Mouse (Mus musculus) intestine, embryonic 15.5 days (tissue): ENCODE measurements around the gene H2-Oa. TPM values are rescaled to one million over a fixed set of nuclear protein-coding genes. Genes with fewer than 3 reads are reported as not detected.
A peak's percentile ranks its signal among the peaks of the same experiment; 100 is the strongest.

Experiments
- ATAC-seq: fragments of 200-750 bp; cut with Nextera tagmentation; 2 replicates; pipeline ENCODE4 v1.8.0; 2017; ENCODE audit warnings: moderate TSS enrichment, moderate library complexity
- H3K27ac ChIP-seq: fragments of 300-500 bp; sonication (generic); 2 replicates; pipeline ENCODE4 v1.5.1; 2015; ENCODE audit warnings: mild to moderate bottlenecking, inconsistent platforms
- H3K27me3 ChIP-seq: fragments of 300-500 bp; sonication (generic); replicated peaks from 2 replicates; pipeline ENCODE4 v1.6.1; 2015; ENCODE audit warnings: inconsistent platforms
- H3K36me3 ChIP-seq: fragments of 300-500 bp; sonication (generic); 2 replicates; pipeline ENCODE4 v1.6.1; 2015; ENCODE audit warnings: inconsistent platforms
- H3K4me1 ChIP-seq: fragments of 300-500 bp; sonication (generic); replicated peaks from 2 replicates; pipeline ENCODE4 v1.6.1; 2015; ENCODE audit warnings: inconsistent platforms
- H3K4me2 ChIP-seq: fragments of 300-500 bp; sonication (generic); replicated peaks from 2 replicates; pipeline ENCODE4 v1.6.1; 2015; ENCODE audit warnings: mild to moderate bottlenecking, inconsistent platforms
- H3K4me3 ChIP-seq: fragments of 300-500 bp; sonication (generic); replicated peaks from 2 replicates; pipeline ENCODE4 v1.5.1; 2015; ENCODE audit warnings: inconsistent platforms
- H3K9ac ChIP-seq: fragments of 300-500 bp; sonication (generic); 2 replicates; pipeline ENCODE4 v1.6.1; 2015; ENCODE audit warnings: inconsistent platforms
- H3K9me3 ChIP-seq: fragments of 300-500 bp; sonication (generic); 2 replicates; pipeline ENCODE4 v1.6.1; 2016; ENCODE audit warnings: inconsistent platforms
- WGBS: fragments of 180-500 bp; shearing (Covaris S2); methylation state at CpG from one replicate; pipeline ENCODE4 v1.1.7; 2015; 5-methylcytosine and 5-hydroxymethylcytosine counted together
- polyA plus RNA-seq: library from polyadenylated mRNA; unstranded; fragments of >200 nt; fragmentation: Nextera tagmentation; extraction: Ambion mirVana; gene quantifications from 2 replicates; pipeline ENCODE4 v1.2.1, GENCODE M21; 2015

H2-Oa gene
- polyA plus RNA-seq: 0.66 and 0.85 TPM in 2 replicates

DNA sequence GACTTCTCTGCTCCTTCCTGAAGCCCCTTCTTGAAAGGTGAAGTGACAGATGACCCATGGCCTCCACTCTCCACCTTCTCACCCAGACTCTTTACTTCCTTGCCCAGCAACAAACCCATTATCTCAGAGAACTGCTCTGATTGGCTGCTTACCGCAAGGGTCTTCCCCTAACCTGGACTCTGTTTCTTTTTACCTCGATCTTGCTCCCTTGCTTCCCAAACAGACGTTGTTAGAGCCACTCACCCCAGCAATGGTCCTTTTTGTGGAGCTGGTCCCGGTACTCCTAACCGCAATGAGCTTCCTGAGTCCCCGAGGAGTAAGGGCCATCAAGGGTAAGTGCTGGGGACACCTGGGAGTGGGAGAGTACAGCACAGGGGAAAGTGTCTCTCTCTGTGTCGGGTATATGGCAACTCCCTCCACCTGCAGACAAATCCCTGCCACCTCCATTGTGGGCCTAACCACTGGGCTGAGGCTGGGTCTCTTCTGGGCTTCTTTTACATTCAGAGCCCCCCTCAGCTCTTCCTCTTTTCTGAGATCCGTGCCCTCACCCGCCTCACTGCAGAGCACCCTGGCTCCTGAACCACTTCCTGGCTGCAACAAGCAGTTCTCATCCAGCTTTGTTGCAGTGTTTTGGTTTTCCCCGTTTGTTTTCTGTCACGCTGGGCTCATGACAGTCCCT, at the start of gene H2-Oa:
Gene H2-Oa, plus strand, starts transcription at position 144 of the 679 bp plus-strand sequence.
- no peak within 1 kb of the TSS for H3K9ac ChIP-seq
- H3K36me3 ChIP-seq: no peaks in the 10 kb centered on the region
- no peaks in the 10 kb centered on the region for H3K27me3 ChIP-seq
- no peak within 1 kb of the TSS for H3K27ac ChIP-seq
- H3K9me3 ChIP-seq: no peaks in the 10 kb centered on the region
- WGBS: 35% methylated on average over 11 of the region's 11 CpGs
- no peak within 1 kb of the TSS for H3K4me3 ChIP-seq
- H3K4me2 ChIP-seq: no peak within 1 kb of the TSS
- H3K4me1 ChIP-seq: no peaks in the 10 kb centered on the region
- ATAC-seq: no peak

DNA sequence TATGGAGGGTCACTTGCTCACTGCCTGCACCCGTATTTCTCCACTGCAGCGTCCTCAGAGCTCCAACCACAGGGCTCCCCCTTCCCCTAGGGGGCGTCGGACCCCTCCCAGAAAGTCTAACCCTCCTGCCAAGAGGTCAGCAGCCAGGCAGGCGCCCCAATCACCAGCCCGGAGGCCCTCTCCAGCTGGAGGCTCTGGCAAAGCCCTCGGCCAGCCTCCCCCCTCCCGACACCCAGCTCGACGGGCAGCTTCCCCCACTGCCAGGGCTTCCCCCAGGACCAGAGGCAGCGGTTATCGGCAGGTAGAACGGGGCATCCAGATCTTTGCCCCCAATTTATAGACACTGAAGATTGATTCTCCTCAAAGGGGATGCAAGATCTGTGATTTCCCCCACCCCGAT, 46.2 kb upstream of the H2-Oa start:
- Histone ChIP-seq H3K9ac (no peak overlapping the region), H3K9me3 (no peaks in the 10 kb centered on the region), H3K27ac (no peak overlapping the region), H3K27me3 (0 out of 2 replicates have a peak, but pooled peaks cover 5% of the 10 kb centered on the region), H3K4me1 (peaks cover 6% of the 10 kb centered on the region; the same call in 1 of the 2 replicates), H3K36me3 (no peaks in the 10 kb centered on the region), H3K4me2 (no peak overlapping the region), H3K4me3 (no peak overlapping the region)
- 79% methylated on average over 14 of the region's 14 CpGs for WGBS
- no peak for ATAC-seq

DNA sequence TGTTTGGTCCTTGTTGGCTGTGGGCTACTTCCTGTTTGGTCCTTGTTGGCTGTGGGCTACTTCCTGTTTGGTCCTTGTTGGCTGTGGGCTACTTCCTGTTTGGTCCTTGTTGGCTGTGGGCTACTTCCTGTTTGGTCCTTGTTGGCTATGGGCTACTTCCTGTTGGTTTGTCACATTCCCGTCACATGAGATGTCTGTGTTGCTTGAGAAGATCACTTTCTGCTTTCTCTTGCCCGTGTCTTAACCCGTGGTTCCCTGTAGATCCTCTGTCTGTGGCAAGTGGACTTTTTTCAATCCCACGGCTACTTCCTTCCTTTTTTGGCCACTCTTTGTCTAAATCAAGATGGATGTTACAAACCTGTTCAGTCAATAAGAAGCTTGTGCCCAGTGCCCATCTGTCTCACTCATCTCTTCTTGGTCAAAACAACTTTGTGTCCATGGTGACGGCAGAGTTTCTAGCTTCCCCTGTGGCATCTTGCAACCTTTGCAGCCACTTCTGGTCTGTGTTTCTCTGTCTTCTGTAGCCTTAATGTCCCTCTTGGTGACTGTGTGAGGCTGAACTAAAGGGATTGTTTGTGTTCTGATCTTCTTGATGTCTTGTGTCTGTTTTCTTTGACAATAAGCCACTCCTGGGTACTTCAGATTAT, 44.6 kb upstream of the H2-Oa start:
- no peak for ATAC-seq
- 95% methylated on average over 5 of the region's 5 CpGs for WGBS
- no peaks in the 10 kb centered on the region for H3K36me3 ChIP-seq

DNA sequence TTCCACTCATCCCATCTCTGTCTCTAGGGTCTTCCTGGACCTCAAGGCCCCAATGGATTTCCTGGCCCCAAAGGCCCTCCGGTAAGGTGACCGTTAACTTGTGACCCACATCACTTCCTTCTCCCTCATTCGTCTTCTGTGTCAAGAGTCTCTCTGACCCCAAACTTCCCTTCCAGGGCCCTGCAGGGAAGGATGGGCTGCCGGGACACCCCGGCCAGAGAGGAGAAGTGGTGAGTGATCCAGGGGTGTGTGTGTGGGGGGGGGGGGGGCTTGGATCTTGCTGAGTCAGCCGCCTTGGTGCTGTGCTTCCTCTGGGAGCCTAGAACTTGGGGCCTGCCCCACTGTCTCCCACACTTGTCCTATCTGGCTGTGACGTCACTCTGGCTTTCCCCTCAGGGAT, 34.9 kb upstream of the H2-Oa start:
- H3K9ac ChIP-seq: no peak overlapping the region
- ATAC-seq: no peak
- H3K4me1 ChIP-seq: no peaks in the 10 kb centered on the region

More for the DNA sequence above, 44.6 kb upstream of the H2-Oa start:
- Histone ChIP-seq H3K9me3 (no peaks in the 10 kb centered on the region), H3K4me3 (no peak overlapping the region), H3K4me2 (no peak overlapping the region), H3K27ac (no peak overlapping the region), H3K27me3 (0 out of 2 replicates have a peak, but pooled peaks cover 5% of the 10 kb centered on the region), H3K4me1 (no peaks in the 10 kb centered on the region), H3K9ac (no peak overlapping the region)

DNA sequence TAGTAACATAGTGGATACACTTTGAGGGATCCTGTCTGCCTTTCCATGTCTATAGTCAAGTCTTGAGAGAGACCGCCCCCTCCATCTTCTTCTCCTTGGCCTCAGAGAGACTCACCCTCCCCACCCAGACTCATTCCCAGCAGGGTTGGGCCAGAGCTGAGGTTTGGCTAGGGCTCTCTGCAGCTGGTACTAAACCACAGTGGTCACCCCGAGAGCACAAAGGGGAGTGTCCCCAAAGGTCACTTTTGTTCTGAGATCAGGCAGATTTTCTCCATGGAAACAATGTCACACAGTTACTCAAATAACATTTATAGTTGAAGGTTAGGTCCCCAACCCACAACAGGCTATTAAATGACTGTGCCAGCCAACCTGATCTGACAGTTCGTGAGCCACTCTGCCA, 23.3 kb upstream of the H2-Oa start:
- H3K36me3 ChIP-seq: no peaks in the 10 kb centered on the region
- H3K27me3 ChIP-seq: no peaks in the 10 kb centered on the region
- H3K4me1 ChIP-seq: no peaks in the 10 kb centered on the region
- no peak overlapping the region for H3K4me2 ChIP-seq
- no peak overlapping the region for H3K27ac ChIP-seq
- WGBS: 56% methylated on average over 3 of the region's 3 CpGs
- H3K4me3 ChIP-seq: no peak overlapping the region
- no peak overlapping the region for H3K9ac ChIP-seq
- H3K9me3 ChIP-seq: no peaks in the 10 kb centered on the region
- no peak for ATAC-seq

More for the DNA sequence above, 34.9 kb upstream of the H2-Oa start:
- Histone ChIP-seq H3K27me3 (no peaks in the 10 kb centered on the region), H3K27ac (no peak overlapping the region), H3K4me3 (no peak overlapping the region), H3K4me2 (no peak overlapping the region), H3K36me3 (no peaks in the 10 kb centered on the region), H3K9me3 (no peaks in the 10 kb centered on the region)
- WGBS: 66% methylated on average over 7 of the region's 7 CpGs

DNA sequence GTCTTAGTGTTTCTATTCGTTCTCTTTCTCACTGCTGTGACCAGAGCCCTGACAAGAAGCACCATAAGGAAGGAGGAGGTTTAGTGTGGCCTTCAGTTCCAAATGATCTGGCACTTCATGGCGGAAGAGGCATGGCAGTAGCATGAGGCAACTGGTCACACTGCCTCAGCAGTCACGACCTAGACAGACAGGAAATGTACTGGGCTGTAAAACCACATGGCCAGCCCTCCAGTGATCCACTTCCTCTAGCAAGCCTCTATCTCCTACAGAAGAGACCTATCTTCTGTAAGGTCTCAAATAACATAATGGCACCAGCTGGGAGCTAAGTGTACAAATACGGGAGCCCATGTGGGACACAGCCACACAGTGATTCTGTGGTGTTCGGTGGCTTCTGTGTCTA, 20.0 kb upstream of the H2-Oa start:
- H3K36me3 ChIP-seq: no peaks in the 10 kb centered on the region
- H3K27ac ChIP-seq: no peak overlapping the region
- no peaks in the 10 kb centered on the region for H3K4me1 ChIP-seq
- no peaks in the 10 kb centered on the region for H3K9me3 ChIP-seq
- WGBS: 74% methylated on average over 5 of the region's 5 CpGs
- no peak for ATAC-seq
- H3K9ac ChIP-seq: no peak overlapping the region
- H3K4me2 ChIP-seq: no peak overlapping the region
- no peak overlapping the region for H3K4me3 ChIP-seq
- peaks cover 7% of the 10 kb centered on the region for H3K27me3 ChIP-seq

DNA sequence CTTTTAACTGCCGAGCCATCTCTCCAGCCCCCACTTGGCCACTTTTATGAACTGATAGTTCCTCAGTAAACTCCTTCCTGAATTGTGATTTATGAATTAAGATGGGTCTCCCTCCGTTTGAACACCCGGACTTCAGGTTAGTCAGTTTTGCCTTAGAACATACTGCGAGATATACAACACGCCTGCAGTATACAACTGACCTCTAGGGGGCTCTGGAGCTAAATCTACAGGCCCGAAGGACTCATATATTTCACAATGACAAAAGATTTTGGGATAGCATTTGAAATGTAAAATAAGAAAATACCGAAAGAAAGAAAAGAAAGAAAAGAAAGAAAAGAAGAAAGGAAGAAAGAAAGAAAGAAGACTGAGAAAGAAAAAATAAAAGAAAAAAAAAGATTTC, 16.9 kb upstream of the H2-Oa start:
- Histone ChIP-seq H3K27me3 (peaks cover 11% of the 10 kb centered on the region), H3K4me1 (no peaks in the 10 kb centered on the region), H3K36me3 (no peaks in the 10 kb centered on the region), H3K4me3 (no peak overlapping the region), H3K9ac (no peak overlapping the region), H3K4me2 (no peak overlapping the region), H3K9me3 (no peaks in the 10 kb centered on the region), H3K27ac (no peak overlapping the region)
- ATAC-seq: no peak
- WGBS: 36% methylated on average over 7 of the region's 7 CpGs

DNA sequence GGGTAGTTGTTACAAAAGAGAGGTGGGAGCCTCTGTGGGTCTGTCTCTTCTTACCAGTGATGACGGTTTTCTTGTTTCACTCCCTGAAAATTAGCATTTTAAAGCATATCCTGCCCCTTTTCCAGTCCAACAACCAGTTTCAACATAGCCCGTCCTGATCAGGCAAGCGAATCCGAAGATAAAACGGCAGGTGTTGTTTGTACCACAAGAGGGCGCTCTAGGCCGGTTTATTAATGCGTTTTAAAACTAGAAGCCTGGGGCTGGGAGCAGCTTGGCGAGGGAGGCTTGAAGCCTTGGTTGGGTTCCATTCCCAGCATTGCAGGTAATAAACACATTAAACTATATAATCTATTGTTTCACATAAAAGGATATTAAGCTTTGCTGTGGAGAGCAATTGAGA, 14.6 kb upstream of the H2-Oa start:
- no peak overlapping the region for H3K9ac ChIP-seq
- no peak overlapping the region for H3K27ac ChIP-seq
- H3K36me3 ChIP-seq: no peaks in the 10 kb centered on the region
- H3K4me3 ChIP-seq: no peak overlapping the region
- no peaks in the 10 kb centered on the region for H3K9me3 ChIP-seq
- no peak overlapping the region for H3K4me2 ChIP-seq
- no peaks in the 10 kb centered on the region for H3K4me1 ChIP-seq
- WGBS: 2% methylated on average over 9 of the region's 9 CpGs
- no peak for ATAC-seq
- peaks cover 11% of the 10 kb centered on the region for H3K27me3 ChIP-seq

DNA sequence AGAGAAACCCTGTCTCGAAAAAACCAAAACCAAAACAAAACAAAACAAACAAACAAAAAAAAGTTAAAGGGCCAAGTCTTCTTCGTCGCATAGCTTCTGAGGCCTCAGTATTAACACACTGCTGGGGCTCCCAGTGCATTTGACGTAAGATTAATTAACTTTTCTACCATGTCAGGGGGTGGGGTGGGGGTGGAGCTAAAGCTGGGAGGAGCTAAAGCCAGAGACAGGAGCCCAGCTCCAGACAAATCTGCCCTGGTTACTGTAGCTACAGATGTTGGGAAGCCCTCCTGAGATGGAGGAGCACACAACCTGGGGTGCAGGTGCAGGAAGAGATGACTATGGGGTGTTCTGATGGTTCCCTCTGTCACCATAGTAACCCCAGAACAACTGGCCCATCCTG, 14.0 kb upstream of the H2-Oa start:
- no peak overlapping the region for H3K9ac ChIP-seq
- no peak for ATAC-seq

DNA sequence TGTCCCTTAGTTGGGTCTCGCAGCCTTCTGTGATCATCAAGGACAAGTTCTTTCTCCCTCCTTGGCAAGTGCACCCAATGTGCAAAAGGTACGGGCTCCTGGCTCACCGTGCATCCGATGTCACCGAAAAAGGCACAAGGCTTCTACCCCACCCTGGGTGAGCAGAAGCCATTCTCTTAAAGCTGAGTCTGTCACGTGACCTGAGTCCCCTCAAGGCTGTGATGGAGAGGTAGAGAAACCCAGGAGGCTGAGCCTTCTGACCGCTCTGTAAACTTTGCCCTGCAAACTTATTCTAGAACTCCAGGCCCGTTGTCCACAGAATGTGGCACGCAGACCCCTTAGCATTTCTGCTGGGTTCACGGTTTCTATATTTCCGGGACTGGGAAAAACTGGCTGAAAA, 13.1 kb upstream of the H2-Oa start:
- Histone ChIP-seq H3K4me2 (no peak overlapping the region), H3K9me3 (no peaks in the 10 kb centered on the region), H3K36me3 (no peaks in the 10 kb centered on the region), H3K4me3 (no peak overlapping the region), H3K9ac (no peak overlapping the region), H3K27ac (no peak overlapping the region), H3K4me1 (0 out of 2 replicates have a peak, but pooled peaks cover 2% of the 10 kb centered on the region), H3K27me3 (peaks cover 11% of the 10 kb centered on the region)
- ATAC-seq: no peak
- WGBS: 88% methylated on average over 11 of the region's 11 CpGs

More for the DNA sequence above, 14.0 kb upstream of the H2-Oa start:
- no peak overlapping the region for H3K4me3 ChIP-seq
- no peak overlapping the region for H3K27ac ChIP-seq
- no peaks in the 10 kb centered on the region for H3K9me3 ChIP-seq
- H3K4me1 ChIP-seq: 0 out of 2 replicates have a peak, but pooled peaks cover 1% of the 10 kb centered on the region
- 58% methylated on average over 4 of the region's 4 CpGs for WGBS
- peaks cover 11% of the 10 kb centered on the region for H3K27me3 ChIP-seq
- no peak overlapping the region for H3K4me2 ChIP-seq
- no peaks in the 10 kb centered on the region for H3K36me3 ChIP-seq

DNA sequence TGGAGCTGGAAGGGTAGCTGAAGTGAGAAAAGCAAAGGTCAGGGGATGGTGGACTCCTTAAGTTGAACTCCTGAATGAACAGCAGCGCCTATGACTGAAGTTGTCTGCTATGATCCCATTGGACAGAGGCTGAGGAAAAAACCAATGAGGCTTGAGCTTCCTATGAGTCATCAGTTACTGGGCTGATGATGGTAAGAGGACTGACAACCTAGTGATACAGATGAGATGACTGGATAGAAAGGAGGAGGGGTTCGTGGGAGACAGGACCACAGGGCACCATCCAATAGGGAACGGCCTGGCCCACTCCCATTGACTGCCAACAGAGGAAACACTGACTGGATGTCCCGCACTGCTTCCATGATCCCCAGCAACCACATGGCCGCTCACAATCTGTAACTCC, 12.5 kb upstream of the H2-Oa start:
- Histone ChIP-seq H3K9ac (no peak overlapping the region), H3K27ac (no peak overlapping the region), H3K27me3 (peaks cover 11% of the 10 kb centered on the region), H3K4me1 (0 out of 2 replicates have a peak, but pooled peaks cover 2% of the 10 kb centered on the region), H3K4me2 (no peak overlapping the region), H3K4me3 (no peak overlapping the region), H3K9me3 (no peaks in the 10 kb centered on the region), H3K36me3 (no peaks in the 10 kb centered on the region)
- ATAC-seq: peak; percentile 73
- 14% methylated on average over 5 of the region's 5 CpGs for WGBS

DNA sequence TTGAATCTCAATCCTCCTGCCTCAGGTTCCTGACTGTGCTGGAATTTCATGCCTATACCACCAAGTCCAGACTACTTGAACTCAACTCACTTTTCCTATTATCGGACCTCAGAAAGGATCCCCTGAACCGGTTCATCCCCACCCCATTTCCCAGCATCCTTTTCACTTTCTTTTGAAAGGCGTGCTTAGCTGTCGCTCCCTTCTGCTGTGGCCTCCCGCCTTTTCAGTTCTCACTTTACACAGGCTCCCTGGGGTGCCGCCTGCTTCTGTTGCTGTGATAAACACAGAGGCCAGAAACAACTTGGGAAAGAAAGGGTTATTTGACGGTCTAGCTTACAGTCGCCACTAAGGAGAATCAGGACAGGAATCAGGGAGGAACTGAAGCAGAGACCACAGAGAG, 9.0 kb upstream of the H2-Oa start:
- H3K36me3 ChIP-seq: no peaks in the 10 kb centered on the region
- no peak overlapping the region for H3K9ac ChIP-seq
- H3K4me3 ChIP-seq: no peak overlapping the region
- no peak overlapping the region for H3K27ac ChIP-seq
- H3K27me3 ChIP-seq: no peaks in the 10 kb centered on the region
- H3K9me3 ChIP-seq: no peaks in the 10 kb centered on the region
- 0 out of 2 replicates have a peak, but pooled peaks cover 2% of the 10 kb centered on the region for H3K4me1 ChIP-seq
- no peak for ATAC-seq
- no peak overlapping the region for H3K4me2 ChIP-seq
- WGBS: 13% methylated on average over 8 of the region's 8 CpGs

DNA sequence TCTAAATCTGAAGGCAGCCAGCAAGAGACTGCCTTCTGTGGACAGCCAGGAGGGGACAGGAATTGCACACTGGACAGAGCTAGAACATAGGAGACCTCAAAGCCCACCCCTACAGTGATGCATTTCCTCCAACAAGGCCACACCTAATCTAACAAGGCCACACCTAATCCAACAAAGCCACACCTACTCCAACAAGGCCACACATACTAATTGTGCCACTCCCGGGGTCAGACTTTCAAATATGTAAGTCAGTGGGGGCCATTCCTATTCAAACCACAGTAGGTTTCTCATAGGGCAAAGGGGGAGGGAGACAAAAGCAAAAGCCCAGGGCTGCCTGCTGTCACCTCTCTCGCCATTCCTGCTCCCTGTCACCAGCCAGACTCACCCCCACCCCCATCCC, 4.8 kb upstream of the H2-Oa start:
- Histone ChIP-seq H3K4me3 (no peak overlapping the region), H3K4me1 (0 out of 2 replicates have a peak, but pooled peaks cover 2% of the 10 kb centered on the region), H3K27me3 (no peaks in the 10 kb centered on the region), H3K36me3 (no peaks in the 10 kb centered on the region), H3K27ac (no peak overlapping the region), H3K9ac (no peak overlapping the region), H3K4me2 (no peak overlapping the region), H3K9me3 (no peaks in the 10 kb centered on the region)
- WGBS: 53% methylated on average over 2 of the region's 2 CpGs
- ATAC-seq: no peak
